In the genomic region with DNA sequence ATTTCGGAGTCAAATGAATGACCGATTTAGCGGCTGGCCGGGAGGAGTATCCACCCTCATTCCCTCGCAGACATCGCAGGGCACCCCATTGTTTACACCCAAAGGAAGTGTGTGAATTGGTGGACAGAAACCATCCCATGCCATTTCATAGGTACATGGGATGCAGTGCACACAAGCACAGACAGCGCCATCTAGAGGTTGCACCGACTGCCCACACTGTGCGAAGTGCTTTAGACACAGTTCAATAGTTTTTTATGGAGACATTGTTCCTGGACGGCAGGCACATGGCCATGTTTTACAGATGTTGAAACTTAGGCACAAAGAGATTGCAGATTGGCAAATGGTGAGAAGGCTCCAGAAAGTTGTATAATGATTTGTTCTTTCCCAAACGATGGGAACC, we compare ENCODE assay signal across 8 mouse cellular contexts. TPM values are rescaled to one million over a fixed set of nuclear protein-coding genes. Genes with fewer than 3 reads are reported as not detected.
DNase-seq lines count a peak whose midpoint lies in the region; ATAC-seq lines count a peak whose summit lies in the region.
"Had no signal": no experiment of that assay in that cellular context is flagged by ENCODE, and none has a peak within 500 bp of the region (broad histone marks: within the 10 kb centered on the region; RNA-seq: fewer than 3 reads in every experiment).

No protein-coding gene starts in this region.

- no peaks in the 10 kb centered on the region for H3K4me1 ChIP-seq in liver, embryonic 12.5 days
- H3K4me1 ChIP-seq: neural tube, embryonic 12.5 days had no signal

- H3K4me2 ChIP-seq in liver, embryonic 12.5 days, result no peak overlapping the region
- H3K4me2 ChIP-seq: neural tube, embryonic 12.5 days had no signal

- no peaks in the 10 kb centered on the region for H3K9me3 ChIP-seq in liver, embryonic 12.5 days (replicated peaks)
- H3K9me3 ChIP-seq: neural tube, embryonic 12.5 days had no signal

- 39% methylated on average over 11 of the region's 11 CpGs for WGBS in liver, embryonic 12.5 days (ENCODE audit: insufficient replicate concordance)

- no peak for ATAC-seq in liver, embryonic 12.5 days
- peak; percentile 78 for ATAC-seq in megakaryocyte-erythroid progenitor cell, adult 5-6 weeks (replicated peaks; ENCODE audit: low FRiP score, low TSS enrichment, poor library complexity, severe bottlenecking)

- H3K4me3 ChIP-seq in liver, embryonic 12.5 days, result no peak overlapping the region
- H3K4me3 ChIP-seq: neural tube, embryonic 12.5 days had no signal

- peaks cover 14% of the 10 kb centered on the region for H3K27me3 ChIP-seq in liver, embryonic 12.5 days (replicated peaks)

- no peak overlapping the region for H3K27ac ChIP-seq in liver, embryonic 12.5 days
- H3K27ac ChIP-seq: neural tube, embryonic 12.5 days had no signal

- DNase-seq in liver, result peak; percentile 50
- peak; percentile 36 for DNase-seq in adrenal gland, postnatal 14 days
- peak; percentile 50 for DNase-seq in induced T-regulatory cell, adult 2 months (ENCODE audit: low read depth)
- no peak for DNase-seq in frontal cortex, postnatal 25 days (ENCODE audit: low spot score in 2 of 2)
- no peak for DNase-seq in right cerebral cortex, postnatal 36 days (ENCODE audit: low spot score in 2 of 2)

- no peaks in the 10 kb centered on the region for H3K36me3 ChIP-seq in liver, embryonic 12.5 days
- H3K36me3 ChIP-seq: neural tube, embryonic 12.5 days had no signal

- H3K9ac ChIP-seq in liver, embryonic 12.5 days, result no peak overlapping the region
- H3K9ac ChIP-seq: neural tube, embryonic 12.5 days had no signal

RNA-seq across cellular contexts. Expression of a gene that starts 5.6 kb away (rescaled TPM):
- 2.4 and 3.0 TPM in 2 replicates for polyA plus RNA-seq in liver, embryonic 12.5 days (2016; fragmentation: Nextera tagmentation; extraction: Ambion mirVana)
- 8.7 and 10.2 TPM in 2 replicates for total RNA-seq in adrenal gland, postnatal 14 days (2021)
- total RNA-seq in megakaryocyte-erythroid progenitor cell, adult 5-6 weeks (2014; fragmentation: Nextera tagmentation), result 26.9 and 28.2 TPM in 2 replicates
- 27.3 and 34.7 TPM in 2 replicates for total RNA-seq in megakaryocyte-erythroid progenitor cell, adult 5-6 weeks (2017)

Comparison
In these comparisons a context has a peak if more than half of its experiments do, and no peak if none do; other contexts are left out.
1. DNase-seq: peak in liver (single experiment), adrenal gland, postnatal 14 days (single experiment) and induced T-regulatory cell, adult 2 months (single experiment); none in frontal cortex, postnatal 25 days (0 of 2) and right cerebral cortex, postnatal 36 days (0 of 2).